Mouse (Mus musculus) erythroblast, embryonic 14.5 days (primary cell): ENCODE measurements around the gene Ifnlr1.

Experiments used
- GATA1 ChIP-seq: IDR thresholded peaks from 2 replicates; pipeline ENCODE4 v1.6.1; 2012; ENCODE audit warnings: low read length, inconsistent platforms, mixed read lengths
- TAL1 ChIP-seq: IDR thresholded peaks from 3 replicates; pipeline ENCODE4 v1.6.1; 2012; ENCODE audit warnings: low read length, inconsistent platforms, mixed read lengths

- no peak for TF ChIP-seq TAL1
- no peak for TF ChIP-seq GATA1
These were observed 23.5 kb downstream of the Ifnlr1 start for GRCm38 (mm10) chr4:135709621-135710020.
